ENCODE assay signal across 27 mouse cellular contexts in genomic region chr2:49580585-49580984, GRCm38 (mm10). TPM values are rescaled to one million over a fixed set of nuclear protein-coding genes. Genes with fewer than 3 reads are reported as not detected.
DNase-seq lines count a peak whose midpoint lies in the region.
"Had no signal": no experiment of that assay in that cellular context is flagged by ENCODE, and none has a peak within 500 bp of the region (broad histone marks: within the 10 kb centered on the region; RNA-seq: fewer than 3 reads in every experiment).

No protein-coding gene starts in this region.

- H3K27ac ChIP-seq in heart, embryonic 10.5 days: no peak overlapping the region
- H3K27ac ChIP-seq: embryonic facial prominence, embryonic 13.5 days; forebrain, embryonic 10.5 days; forebrain, embryonic 15.5 days; hindbrain, embryonic 15.5 days; liver, embryonic 15.5 days; midbrain, embryonic 10.5 days; midbrain, embryonic 15.5 days; neural tube, embryonic 13.5 days had no signal

- DNase-seq in cerebellum, postnatal 10 days: peak; percentile 66 to 74
- no peak for DNase-seq in cerebellum, adult 11-12 months
- peak; percentile 36 for DNase-seq in heart, embryonic 10.5 days (ENCODE audit: low spot score)
- no peak for DNase-seq in heart, adult 18-20 months
- peak; percentile 27 for DNase-seq in right cerebral cortex, adult 18-20 months
- no peak for DNase-seq in right cerebral cortex, postnatal 4 days
- no peak for DNase-seq in lung, postnatal 25 days (ENCODE audit: low spot score)
- DNase-seq: adrenal gland, postnatal 10 days; cerebellum, adult 11 months; cerebellum, adult 9-11 months; kidney, adult 9 months; kidney, postnatal 10 days; layer of hippocampus, postnatal 36 days; lung, embryonic 14.5 days; lung, postnatal 14 days; thymus, postnatal 14 days had no signal

- H3K27me3 ChIP-seq in heart, embryonic 10.5 days (ENCODE audit: insufficient read depth, poor library complexity, severe bottlenecking): no peaks in the 10 kb centered on the region
- H3K27me3 ChIP-seq: CH12.LX; embryonic facial prominence, embryonic 13.5 days; forebrain, embryonic 15.5 days; hindbrain, embryonic 15.5 days; liver, embryonic 15.5 days; midbrain, embryonic 15.5 days; neural tube, embryonic 13.5 days had no signal

- H3K4me3 ChIP-seq in heart, embryonic 10.5 days: no peak overlapping the region
- H3K4me3 ChIP-seq: embryonic facial prominence, embryonic 13.5 days; forebrain, embryonic 10.5 days; forebrain, embryonic 15.5 days; hindbrain, embryonic 15.5 days; liver, embryonic 15.5 days; midbrain, embryonic 10.5 days; midbrain, embryonic 15.5 days; neural tube, embryonic 13.5 days had no signal

- H3K9me3 ChIP-seq in heart, embryonic 10.5 days: no peaks in the 10 kb centered on the region
- H3K9me3 ChIP-seq: embryonic facial prominence, embryonic 13.5 days; forebrain, embryonic 10.5 days; forebrain, embryonic 15.5 days; hindbrain, embryonic 15.5 days; liver, embryonic 15.5 days; midbrain, embryonic 10.5 days; midbrain, embryonic 15.5 days; neural tube, embryonic 13.5 days had no signal

- WGBS in heart, embryonic 10.5 days: 89% methylated on average over 3 of the region's 3 CpGs

- no peaks in the 10 kb centered on the region for H3K4me1 ChIP-seq in heart, embryonic 10.5 days
- H3K4me1 ChIP-seq: embryonic facial prominence, embryonic 13.5 days; forebrain, embryonic 10.5 days; forebrain, embryonic 15.5 days; hindbrain, embryonic 15.5 days; liver, embryonic 15.5 days; midbrain, embryonic 10.5 days; midbrain, embryonic 15.5 days; neural tube, embryonic 13.5 days had no signal

- H3K36me3 ChIP-seq in heart, embryonic 10.5 days: no peaks in the 10 kb centered on the region
- H3K36me3 ChIP-seq: embryonic facial prominence, embryonic 13.5 days; forebrain, embryonic 10.5 days; forebrain, embryonic 15.5 days; hindbrain, embryonic 15.5 days; liver, embryonic 15.5 days; midbrain, embryonic 10.5 days; midbrain, embryonic 15.5 days; neural tube, embryonic 13.5 days had no signal

RNA-seq across cellular contexts. Expression of gene Kif5c, which starts 38.5 kb away (rescaled TPM):
- polyA plus RNA-seq in heart, embryonic 10.5 days (2016; fragmentation: Nextera tagmentation; extraction: Ambion mirVana): 1.7 and 4.3 TPM in 2 replicates
- under 1 TPM; 0.51 to 0.99 TPM for total RNA-seq in heart, adult 18-20 months (2021)
- total RNA-seq: megakaryocyte progenitor cell, adult 5-6 weeks had no signal
- polyA plus RNA-seq: liver, adult 2 months had no signal

Comparison
In these comparisons a context has a peak if more than half of its experiments do, and no peak if none do; other contexts are left out.
1. DNase-seq: peak in cerebellum, postnatal 10 days (2 of 2), heart, embryonic 10.5 days (single experiment) and right cerebral cortex, adult 18-20 months (single experiment); none in cerebellum, adult 11-12 months (single experiment), heart, adult 18-20 months (0 of 2), right cerebral cortex, postnatal 4 days (single experiment) and lung, postnatal 25 days (single experiment).